Mouse (Mus musculus) neural tube, embryonic 12.5 days (tissue): ENCODE results near the gene Abhd6. TPM values are rescaled to one million over a fixed set of nuclear protein-coding genes. Genes with fewer than 3 reads are reported as not detected.

Source experiments
- ATAC-seq: fragments of 200-750 bp; cut with Nextera tagmentation; 2 replicates; pipeline ENCODE4 v1.8.0; 2017; ENCODE audit warnings: low read depth, mild to moderate bottlenecking, moderate TSS enrichment, moderate library complexity; ENCODE audit not compliant: low FRiP score
- H3K27ac ChIP-seq: fragments of 300-500 bp; sonication (generic); 2 replicates; pipeline ENCODE4 v1.5.1; 2016
- H3K27me3 ChIP-seq: fragments of 300-500 bp; sonication (generic); replicated peaks from 2 replicates; pipeline ENCODE4 v1.6.1; 2016; ENCODE audit warnings: mild to moderate bottlenecking
- H3K36me3 ChIP-seq: fragments of 300-500 bp; sonication (generic); 2 replicates; pipeline ENCODE4 v1.6.1; 2016; ENCODE audit warnings: mild to moderate bottlenecking
- H3K4me1 ChIP-seq: fragments of 300-500 bp; sonication (generic); 2 replicates; pipeline ENCODE4 v1.6.1; 2016
- H3K4me2 ChIP-seq: fragments of 300-500 bp; sonication (generic); replicated peaks from 2 replicates; pipeline ENCODE4 v1.6.1; 2016; ENCODE audit warnings: mild to moderate bottlenecking
- H3K4me3 ChIP-seq: fragments of 300-500 bp; sonication (generic); 2 replicates; pipeline ENCODE4 v1.5.1; 2016
- H3K9ac ChIP-seq: fragments of 300-500 bp; sonication (generic); 2 replicates; pipeline ENCODE4 v1.6.1; 2016; ENCODE audit warnings: mild to moderate bottlenecking
- H3K9me3 ChIP-seq: fragments of 300-500 bp; sonication (generic); 2 replicates; pipeline ENCODE4 v1.6.1; 2016; ENCODE audit warnings: mild to moderate bottlenecking
- whole genome bisulfite sequencing: fragments of 180-500 bp; shearing (Covaris S2); methylation state at CpG from one replicate; pipeline ENCODE4 v1.1.7; 2016; 5-methylcytosine and 5-hydroxymethylcytosine counted together
- polyA plus RNA-seq: library from polyadenylated mRNA; unstranded; fragments of >200 nt; fragmentation: Nextera tagmentation; extraction: Ambion mirVana; gene quantifications from 2 replicates; pipeline ENCODE4 v1.2.1, GENCODE M21; 2016

Abhd6 gene
- polyA plus RNA-seq, 1 experiment from 2014 or later = 20.0 TPM

DNA sequence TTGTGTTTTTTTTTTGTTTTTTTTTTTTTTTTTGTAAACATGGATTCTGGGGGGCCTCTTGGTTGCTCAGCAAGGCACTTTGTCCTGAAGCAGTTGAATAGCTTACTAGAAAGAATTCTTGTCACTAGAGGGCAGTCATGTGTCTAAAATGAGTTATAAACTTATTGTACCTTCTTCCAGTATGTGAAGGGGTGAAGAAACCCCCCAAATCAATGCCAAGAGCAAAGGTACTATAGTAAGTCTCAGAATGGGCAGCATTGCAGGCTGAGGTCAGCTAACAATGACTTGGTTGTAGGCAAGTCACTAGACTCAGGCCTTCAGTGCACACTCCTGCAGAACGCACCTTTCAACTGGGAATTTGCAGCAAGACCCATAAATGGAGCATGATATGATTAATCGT is 89.9 kb downstream of the Abhd6 start:
- H3K36me3 ChIP-seq = peaks cover 28% of the 10 kb centered on the region
- H3K4me1 ChIP-seq = no peaks in the 10 kb centered on the region; the same call in 1 of the 2 replicates
- no peak overlapping the region for H3K4me3 ChIP-seq
- H3K27ac ChIP-seq = no peak overlapping the region
- H3K27me3 ChIP-seq = no peaks in the 10 kb centered on the region
- no peak for ATAC-seq
- H3K9me3 ChIP-seq = no peaks in the 10 kb centered on the region
- no peak overlapping the region for H3K4me2 ChIP-seq
- H3K9ac ChIP-seq = no peak overlapping the region
- 94% methylated on average over 2 of the region's 2 CpGs for WGBS

DNA sequence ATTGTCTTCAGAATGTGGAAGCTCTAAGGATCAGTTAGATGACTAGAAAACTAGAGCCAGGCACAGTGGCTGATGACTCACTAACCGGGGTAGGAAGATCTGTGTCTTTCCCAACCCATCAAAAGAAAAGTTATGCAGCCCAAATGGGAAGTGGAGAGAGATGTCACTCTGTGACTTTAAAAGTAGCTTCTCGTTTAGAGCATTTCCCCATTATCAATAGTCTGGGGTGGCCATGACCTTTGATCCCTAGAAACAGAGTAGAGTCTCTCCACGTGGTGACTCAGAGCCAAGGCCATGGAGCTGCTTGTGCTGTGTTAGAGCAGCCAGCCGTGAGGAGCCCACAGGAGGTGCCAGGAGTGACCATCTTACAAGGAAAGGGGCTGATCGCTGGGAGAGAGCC is 90.7 kb downstream of the Abhd6 start:
- peak; percentile 34; the same call in 1 of the 2 replicates for ATAC-seq
- Histone ChIP-seq H3K9me3 (no peaks in the 10 kb centered on the region), H3K4me3 (no peak overlapping the region), H3K4me1 (no peaks in the 10 kb centered on the region; the same call in 1 of the 2 replicates), H3K27me3 (no peaks in the 10 kb centered on the region), H3K36me3 (peaks cover 24% of the 10 kb centered on the region), H3K9ac (no peak overlapping the region), H3K4me2 (no peak overlapping the region), H3K27ac (no peak overlapping the region)
- 42% methylated on average over 5 of the region's 5 CpGs for WGBS

DNA sequence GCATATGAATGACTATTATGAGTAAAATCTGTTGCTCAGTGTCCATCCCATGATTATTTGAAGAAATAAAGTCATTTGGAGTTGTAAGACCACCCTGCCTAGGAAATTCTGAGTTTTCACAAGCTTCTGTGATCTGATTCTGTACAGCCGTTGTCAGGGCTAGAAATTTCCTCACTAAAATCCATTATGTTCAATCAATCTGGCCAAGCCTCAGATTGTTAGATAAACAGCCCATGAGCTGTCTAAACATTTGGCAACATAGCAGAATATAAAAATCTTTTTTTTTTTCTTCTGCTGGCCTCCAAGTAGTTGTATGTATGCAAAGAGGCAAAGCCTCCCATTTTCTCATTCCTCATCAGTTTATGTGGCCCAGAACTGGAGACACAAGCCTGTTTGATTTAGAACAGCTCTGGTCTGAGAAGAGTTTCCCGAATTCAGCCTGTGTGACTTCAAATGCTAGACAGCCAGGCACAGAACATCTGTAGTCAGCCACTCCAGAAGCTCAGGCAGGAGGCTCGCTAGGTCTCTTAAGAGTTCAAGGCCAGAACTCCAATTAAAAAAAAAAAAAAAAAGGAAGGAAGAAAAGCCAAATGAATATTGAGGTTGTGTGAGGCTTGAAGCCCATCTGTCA is 92.3 kb downstream of the Abhd6 start:
- no peak overlapping the region for H3K9ac ChIP-seq
- no peak overlapping the region for H3K27ac ChIP-seq
- no peak overlapping the region for H3K4me2 ChIP-seq
- no peaks in the 10 kb centered on the region for H3K27me3 ChIP-seq
- peaks cover 8% of the 10 kb centered on the region for H3K36me3 ChIP-seq
- no peak for ATAC-seq
- H3K4me1 ChIP-seq = peaks cover 4% of the 10 kb centered on the region; the same call in 1 of the 2 replicates
- no peak overlapping the region for H3K4me3 ChIP-seq
- WGBS = 64% methylated on average over 3 of the region's 3 CpGs
- no peaks in the 10 kb centered on the region for H3K9me3 ChIP-seq

- Histone ChIP-seq H3K4me2 (no peak overlapping the region), H3K4me1 (peaks cover 4% of the 10 kb centered on the region; the same call in 1 of the 2 replicates), H3K4me3 (no peak overlapping the region), H3K27ac (no peak overlapping the region), H3K27me3 (no peaks in the 10 kb centered on the region), H3K9me3 (no peaks in the 10 kb centered on the region), H3K9ac (no peak overlapping the region), H3K36me3 (peaks cover 2% of the 10 kb centered on the region)
- ATAC-seq = no peak
- WGBS = 71% methylated on average over 7 of the region's 7 CpGs
Observed at GRCm38 (mm10) chr14:8095562-8095950, 92.9 kb downstream of the Abhd6 start.

- Histone ChIP-seq H3K36me3 (no peaks in the 10 kb centered on the region), H3K4me3 (peak within 1 kb of the TSS; percentile 94), H3K9me3 (no peaks in the 10 kb centered on the region), H3K4me1 (peaks cover 5% of the 10 kb centered on the region; the same call in 1 of the 2 replicates), H3K27me3 (no peaks in the 10 kb centered on the region), H3K4me2 (peak within 1 kb of the TSS; percentile 68), H3K9ac (peak within 1 kb of the TSS; percentile 87), H3K27ac (peak within 1 kb of the TSS; percentile 46; the same call in 1 of the 2 replicates)
- under 1% methylated on average over 86 of the region's 89 CpGs for WGBS
- ATAC-seq = peak; percentile 94
Observed at GRCm38 (mm10) chr14:8097978-8098686, 95.4 kb downstream of the Abhd6 start, which contains the start of gene Pxk. Pxk (plus strand) TSS chr14:8098211.

GRCm38 (mm10) chr14:8098687-8098995 is 95.9 kb downstream of the Abhd6 start:
- Histone ChIP-seq H3K4me1 (peaks cover 7% of the 10 kb centered on the region; the same call in 1 of the 2 replicates), H3K27ac (0 out of 2 replicates have a peak overlapping the region, but pooled peaks have one; percentile 46), H3K9me3 (no peaks in the 10 kb centered on the region), H3K9ac (peak overlapping the region; percentile 87), H3K4me3 (peak overlapping the region; percentile 94), H3K27me3 (no peaks in the 10 kb centered on the region), H3K4me2 (peak overlapping the region; percentile 68), H3K36me3 (no peaks in the 10 kb centered on the region)
- ATAC-seq = peak; percentile 39; the same call in 1 of the 2 replicates
- WGBS = under 1% methylated on average over 5 of the region's 5 CpGs

DNA sequence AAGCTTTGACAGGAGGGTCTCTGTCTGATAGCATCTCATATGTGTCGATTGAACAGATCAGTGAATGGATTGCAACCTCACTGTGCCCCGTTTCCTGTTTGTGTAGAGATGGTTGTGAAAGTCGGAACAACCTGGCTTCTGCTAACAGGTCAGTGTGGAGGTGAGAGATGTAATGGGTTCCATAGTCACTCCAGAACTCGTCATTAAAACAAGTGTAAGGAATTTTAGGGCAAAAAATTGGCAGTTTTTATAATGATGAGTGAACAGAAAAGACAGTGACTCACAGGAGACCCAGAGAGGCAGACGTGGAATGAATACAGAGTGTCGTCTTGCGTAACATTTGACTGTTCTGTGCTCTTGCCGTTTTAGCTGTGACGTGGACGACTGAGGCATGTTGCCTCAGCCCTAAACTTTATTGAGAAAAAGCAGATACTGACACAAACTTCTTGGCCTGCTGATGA is 96.9 kb downstream of the Abhd6 start:
- 72% methylated on average over 10 of the region's 10 CpGs for WGBS
- H3K9me3 ChIP-seq = no peaks in the 10 kb centered on the region
- H3K4me3 ChIP-seq = no peak overlapping the region

DNA sequence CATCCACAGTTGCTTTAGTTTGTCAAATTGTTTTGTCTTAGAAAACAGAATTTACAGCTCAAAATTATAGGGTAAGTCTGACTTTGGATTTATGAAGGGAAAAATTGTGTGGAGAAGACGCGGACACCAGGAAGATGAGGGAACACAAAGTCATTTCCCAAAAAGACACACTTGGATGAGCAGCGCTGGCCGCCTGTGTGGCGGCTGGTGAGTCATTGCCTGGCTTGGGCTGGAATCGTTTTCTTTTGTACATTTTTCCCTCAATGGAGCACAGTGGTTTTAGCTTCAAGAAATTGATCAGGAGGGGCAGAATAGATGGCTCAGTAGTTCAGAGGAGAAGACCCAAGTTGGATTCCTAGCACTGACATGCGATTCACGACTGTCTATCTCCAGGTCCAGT is 99.2 kb downstream of the Abhd6 start:
- Histone ChIP-seq H3K27ac (no peak overlapping the region), H3K4me2 (no peak overlapping the region), H3K27me3 (no peaks in the 10 kb centered on the region), H3K4me3 (no peak overlapping the region), H3K4me1 (peaks cover 7% of the 10 kb centered on the region; the same call in 1 of the 2 replicates), H3K9ac (no peak overlapping the region), H3K9me3 (no peaks in the 10 kb centered on the region), H3K36me3 (no peaks in the 10 kb centered on the region)
- ATAC-seq = no peak
- 87% methylated on average over 8 of the region's 8 CpGs for WGBS

More for the DNA sequence above, 96.9 kb downstream of the Abhd6 start:
- Histone ChIP-seq H3K27ac (no peak overlapping the region), H3K9ac (no peak overlapping the region), H3K36me3 (no peaks in the 10 kb centered on the region), H3K4me1 (peaks cover 7% of the 10 kb centered on the region; the same call in 1 of the 2 replicates), H3K27me3 (no peaks in the 10 kb centered on the region), H3K4me2 (peak overlapping the region; percentile 68)
- no peak for ATAC-seq

DNA sequence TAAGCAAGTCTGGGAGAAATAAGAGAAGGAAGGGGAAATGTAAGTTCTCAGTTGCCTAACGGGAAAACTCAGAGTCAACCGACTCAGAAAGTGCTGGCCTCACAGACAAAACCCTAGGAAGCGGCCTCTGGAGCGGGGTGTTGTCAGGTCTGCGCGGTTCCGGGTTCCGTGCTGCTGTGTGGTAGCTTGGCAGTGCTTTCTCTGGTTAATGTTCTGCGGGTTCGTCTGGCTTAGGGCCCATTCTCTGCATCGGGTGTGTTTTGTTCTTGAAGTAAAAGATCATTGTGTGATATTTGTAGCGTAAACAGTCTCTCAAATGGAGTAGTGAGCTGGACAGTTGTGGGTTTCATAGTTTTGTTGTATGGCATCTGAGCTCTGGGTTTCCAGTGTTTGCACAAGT is 100.0 kb downstream of the Abhd6 start:
- Histone ChIP-seq H3K27me3 (no peaks in the 10 kb centered on the region), H3K4me2 (no peak overlapping the region), H3K36me3 (no peaks in the 10 kb centered on the region), H3K27ac (no peak overlapping the region), H3K9ac (no peak overlapping the region), H3K4me1 (peaks cover 7% of the 10 kb centered on the region; the same call in 1 of the 2 replicates), H3K9me3 (no peaks in the 10 kb centered on the region), H3K4me3 (no peak overlapping the region)
- 86% methylated on average over 12 of the region's 12 CpGs for WGBS
- no peak for ATAC-seq

Other genes starting within 250 kb of the Abhd6 start
- not detected in 2 replicates for gene Gm26661, start 211.3 kb upstream of the Abhd6 start, polyA plus RNA-seq
- 16.2 and 16.8 TPM in 2 replicates for gene Flnb, start 184.9 kb upstream of the Abhd6 start, polyA plus RNA-seq
- not detected in 2 replicates for gene Gm45521, start 45.6 kb upstream of the Abhd6 start, polyA plus RNA-seq
- 0.04 and 0.15 TPM in 2 replicates for gene Dnase1l3, start 8.3 kb upstream of the Abhd6 start, polyA plus RNA-seq
- gene Rpp14, start 77.5 kb downstream of the Abhd6 start, polyA plus RNA-seq = 45.0 and 48.0 TPM in 2 replicates
- 46.5 and 47.4 TPM in 2 replicates for gene Pxk, start 95.3 kb downstream of the Abhd6 start, polyA plus RNA-seq
- 220 and 238 TPM in 2 replicates for gene Pdhb, start 170.1 kb downstream of the Abhd6 start, polyA plus RNA-seq
- gene Kctd6, start 211.2 kb downstream of the Abhd6 start, polyA plus RNA-seq = 16.5 and 17.5 TPM in 2 replicates